Mouse (Mus musculus) heart, postnatal 0 days (tissue): ENCODE measurements around the gene Tmem251. TPM values are rescaled to one million over a fixed set of nuclear protein-coding genes. Genes with fewer than 3 reads are reported as not detected.

ENCODE experiments used
- ATAC-seq: fragments of 200-750 bp; cut with Nextera tagmentation; 2 replicates; pipeline ENCODE4 v1.8.0; 2017; ENCODE audit warnings: low read depth, moderate number of reproducible peaks, moderate library complexity; ENCODE audit not compliant: insufficient read depth
- DNase-seq: peaks from one replicate; pipeline ENCODE4 v3.0.0-alpha.2; 2016; ENCODE audit warnings: low spot score
- H3K27ac ChIP-seq: fragments of 300-500 bp; sonication (generic); 2 replicates; pipeline ENCODE4 v1.5.1; 2014; ENCODE audit warnings: low read depth, mild to moderate bottlenecking
- H3K27me3 ChIP-seq: fragments of 300-500 bp; sonication (generic); 2 replicates; pipeline ENCODE4 v1.6.1; 2014; ENCODE audit warnings: low read length, mixed read lengths; ENCODE audit not compliant: control insufficient read depth, insufficient read depth
- H3K36me3 ChIP-seq: fragments of 300-500 bp; sonication (generic); replicated peaks from 2 replicates; pipeline ENCODE4 v1.6.1; 2014; ENCODE audit warnings: low read length, mixed read lengths; ENCODE audit not compliant: control insufficient read depth, insufficient read depth
- H3K4me1 ChIP-seq: fragments of 300-500 bp; sonication (generic); 2 replicates; pipeline ENCODE4 v1.6.1; 2014; ENCODE audit warnings: antibody characterized with exemption; ENCODE audit not compliant: control insufficient read depth, insufficient read depth
- H3K4me2 ChIP-seq: fragments of 300-500 bp; sonication (generic); 2 replicates; pipeline ENCODE4 v1.6.1; 2014; ENCODE audit warnings: low read depth, mild to moderate bottlenecking, low read length, moderate library complexity
- H3K4me3 ChIP-seq: fragments of 300-500 bp; sonication (generic); 2 replicates; pipeline ENCODE4 v1.5.1; 2014; ENCODE audit warnings: low read depth, low read length
- H3K9ac ChIP-seq: fragments of 300-500 bp; sonication (generic); replicated peaks from 2 replicates; pipeline ENCODE4 v1.6.1; 2014; ENCODE audit warnings: low read depth, low read length, mixed read lengths
- H3K9me3 ChIP-seq: fragments of 300-500 bp; sonication (generic); replicated peaks from 2 replicates; pipeline ENCODE4 v1.6.1; 2016; ENCODE audit warnings: low read length; ENCODE audit not compliant: control insufficient read depth
- CTCF ChIP-seq: IDR thresholded peaks from 2 replicates; pipeline ENCODE4 v1.5.1; 2016; ENCODE audit warnings: antibody characterized with exemption, control low read depth, low read depth
- EP300 ChIP-seq: IDR thresholded peaks from 2 replicates; pipeline ENCODE4 v1.6.1; 2016; ENCODE audit warnings: antibody characterized with exemption, low read depth
- WGBS: fragments of 180-500 bp; shearing (Covaris S2); extraction: QIAGEN DNeasy Blood & Tissue Kit; methylation state at CpG from one replicate; pipeline ENCODE4 v1.1.7; 2014; 5-methylcytosine and 5-hydroxymethylcytosine counted together
- polyA plus RNA-seq: library from polyadenylated mRNA; unstranded; fragments of >200 nt; fragmentation: Nextera tagmentation; extraction: Ambion mirVana; gene quantifications from 2 replicates; pipeline ENCODE4 v1.2.1, GENCODE M21; 2015
- total RNA-seq: library from RNA; depleted of rRNA; stranded (reverse); fragments of >200 nt; gene quantifications from 2 replicates; pipeline ENCODE4 v1.2.3, GENCODE M21; 2014; ENCODE audit warnings: low replicate concordance

The Tmem251 gene
- total and polyA plus RNA-seq, 2 experiments from 2014 or later, result 2.6 to 10.0 TPM

DNA sequence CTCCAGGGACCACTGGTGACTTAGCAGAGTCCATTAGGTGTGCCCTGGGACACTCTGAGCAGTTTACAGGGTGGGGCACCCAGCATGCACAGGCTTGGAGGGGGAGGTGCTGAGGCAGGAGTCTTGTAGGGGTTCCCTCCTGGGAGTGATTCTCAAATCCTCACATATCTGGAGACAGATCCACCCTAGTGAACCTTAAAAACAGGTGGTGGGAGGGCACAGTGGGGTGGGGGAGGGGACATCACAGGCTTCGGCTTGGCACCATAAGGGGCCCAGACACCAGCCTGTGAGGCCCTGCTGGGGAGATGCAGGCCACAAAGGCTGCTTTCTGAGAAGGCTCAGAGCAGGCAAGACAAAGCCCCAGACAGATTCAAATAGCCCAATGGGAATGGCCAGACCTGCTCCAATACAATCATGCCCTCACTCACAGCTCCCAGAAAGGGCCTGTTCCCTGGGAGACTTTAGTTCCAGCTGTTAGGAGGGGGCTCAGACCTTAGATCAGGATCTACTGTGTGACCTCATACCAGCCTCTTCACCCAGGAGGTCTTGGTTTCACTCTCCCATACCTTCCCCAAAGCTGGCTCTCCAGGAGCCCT is 45.4 kb upstream of the Tmem251 start:
- H3K4me2 ChIP-seq, result no peak overlapping the region

DNA sequence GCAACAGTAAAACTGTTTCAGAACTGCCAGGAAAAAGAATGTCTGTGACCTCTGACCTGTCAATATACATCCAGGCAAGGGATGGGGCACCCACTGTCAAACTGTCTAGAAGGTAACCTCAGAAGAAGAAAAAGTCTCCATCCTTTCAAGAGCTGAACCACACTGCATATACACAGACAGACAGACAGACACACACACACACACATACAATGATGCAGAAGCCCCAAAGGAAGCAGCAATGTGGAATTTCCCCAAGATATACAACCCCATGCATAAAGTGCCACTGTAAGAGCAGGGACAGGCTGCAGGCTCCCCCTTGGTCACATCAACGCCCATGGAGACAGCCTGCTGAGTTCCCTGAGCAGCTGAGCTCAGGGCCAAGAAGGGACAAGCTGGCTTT is 44.4 kb upstream of the Tmem251 start:
- H3K9me3 ChIP-seq, result no peaks in the 10 kb centered on the region
- H3K4me3 ChIP-seq, result no peak overlapping the region
- H3K4me1 ChIP-seq, result peaks cover 24% of the 10 kb centered on the region
- no peak overlapping the region for H3K4me2 ChIP-seq
- DNase-seq (no peak), ATAC-seq (no peak)
- WGBS, result 65% methylated on average over 1 of the region's 1 CpGs
- H3K36me3 ChIP-seq, result no peaks in the 10 kb centered on the region
- H3K9ac ChIP-seq, result no peak overlapping the region
- no peaks in the 10 kb centered on the region for H3K27me3 ChIP-seq
- H3K27ac ChIP-seq, result no peak overlapping the region
- TF ChIP-seq CTCF, result no peak
- no peak for TF ChIP-seq EP300

More for the DNA sequence above, 45.4 kb upstream of the Tmem251 start:
- no peak for DNase-seq
- H3K27me3 ChIP-seq, result no peaks in the 10 kb centered on the region
- no peak overlapping the region for H3K4me3 ChIP-seq
- peaks cover 16% of the 10 kb centered on the region for H3K4me1 ChIP-seq
- no peaks in the 10 kb centered on the region for H3K36me3 ChIP-seq
- TF ChIP-seq CTCF (no peak), EP300 (no peak)
- no peak for ATAC-seq
- no peak overlapping the region for H3K27ac ChIP-seq
- H3K9ac ChIP-seq, result no peak overlapping the region
- H3K9me3 ChIP-seq, result no peaks in the 10 kb centered on the region
- 90% methylated on average over 1 of the region's 1 CpGs for WGBS

DNA sequence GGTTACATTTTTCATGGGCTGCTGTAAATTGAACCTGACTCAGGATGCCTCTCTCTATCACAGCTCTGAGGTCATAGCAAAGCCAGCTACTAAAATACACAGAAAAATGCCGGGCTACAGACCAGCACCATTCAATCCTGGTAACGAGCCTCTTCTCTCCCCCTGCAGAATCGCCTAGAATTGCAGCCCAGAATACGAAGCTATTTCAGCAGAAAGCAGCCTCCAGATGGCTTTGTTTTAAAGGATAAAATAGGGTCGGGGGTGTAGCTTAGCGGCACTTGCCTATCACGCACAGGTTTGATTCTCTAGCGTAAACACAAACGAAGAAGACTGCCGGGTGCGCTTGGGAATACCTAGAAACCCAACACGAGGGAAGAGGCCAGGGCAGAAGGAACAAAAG is 43.1 kb upstream of the Tmem251 start:
- WGBS, result 70% methylated on average over 12 of the region's 12 CpGs
- H3K9me3 ChIP-seq, result no peaks in the 10 kb centered on the region
- no peak overlapping the region for H3K27ac ChIP-seq
- H3K27me3 ChIP-seq, result no peaks in the 10 kb centered on the region
- no peak for TF ChIP-seq EP300
- TF ChIP-seq CTCF, result no peak
- ATAC-seq (no peak), DNase-seq (no peak)
- H3K9ac ChIP-seq, result no peak overlapping the region
- no peak overlapping the region for H3K4me2 ChIP-seq
- peaks cover 25% of the 10 kb centered on the region for H3K4me1 ChIP-seq
- H3K4me3 ChIP-seq, result no peak overlapping the region
- H3K36me3 ChIP-seq, result no peaks in the 10 kb centered on the region

DNA sequence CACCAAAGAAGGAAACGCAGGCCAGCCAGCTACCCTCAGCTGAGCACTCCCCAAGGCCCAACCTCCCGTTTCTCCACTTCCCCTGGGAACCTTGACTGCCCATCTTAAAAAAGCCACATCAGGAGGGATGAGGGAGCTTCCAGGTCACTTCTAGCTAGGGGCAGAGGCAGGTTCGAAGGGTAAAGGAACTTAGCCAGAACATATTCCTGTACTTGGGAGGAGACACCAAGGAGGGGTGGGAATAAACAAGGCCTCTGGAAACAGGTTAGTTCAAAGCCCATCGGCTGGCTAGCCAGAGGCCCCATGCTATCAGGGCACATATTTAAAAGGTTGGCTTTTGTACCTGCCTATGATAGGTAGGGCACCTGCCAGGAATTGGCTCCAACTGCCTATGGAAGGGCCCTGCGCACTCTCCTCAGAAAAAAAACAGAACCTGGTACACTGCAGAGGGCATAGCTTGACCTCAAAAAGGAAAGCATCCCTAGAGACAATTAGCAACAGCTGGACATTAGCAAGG is 41.8 kb upstream of the Tmem251 start:
- Histone ChIP-seq H3K36me3 (no peaks in the 10 kb centered on the region), H3K27me3 (0 out of 2 replicates have a peak, but pooled peaks cover 2% of the 10 kb centered on the region), H3K9ac (no peak overlapping the region), H3K4me2 (no peak overlapping the region), H3K27ac (no peak overlapping the region), H3K9me3 (no peaks in the 10 kb centered on the region), H3K4me1 (peaks cover 22% of the 10 kb centered on the region), H3K4me3 (no peak overlapping the region)
- DNase-seq (no peak), ATAC-seq (no peak)
- TF ChIP-seq CTCF (no peak), EP300 (no peak)
- WGBS, result 82% methylated on average over 5 of the region's 5 CpGs

DNA sequence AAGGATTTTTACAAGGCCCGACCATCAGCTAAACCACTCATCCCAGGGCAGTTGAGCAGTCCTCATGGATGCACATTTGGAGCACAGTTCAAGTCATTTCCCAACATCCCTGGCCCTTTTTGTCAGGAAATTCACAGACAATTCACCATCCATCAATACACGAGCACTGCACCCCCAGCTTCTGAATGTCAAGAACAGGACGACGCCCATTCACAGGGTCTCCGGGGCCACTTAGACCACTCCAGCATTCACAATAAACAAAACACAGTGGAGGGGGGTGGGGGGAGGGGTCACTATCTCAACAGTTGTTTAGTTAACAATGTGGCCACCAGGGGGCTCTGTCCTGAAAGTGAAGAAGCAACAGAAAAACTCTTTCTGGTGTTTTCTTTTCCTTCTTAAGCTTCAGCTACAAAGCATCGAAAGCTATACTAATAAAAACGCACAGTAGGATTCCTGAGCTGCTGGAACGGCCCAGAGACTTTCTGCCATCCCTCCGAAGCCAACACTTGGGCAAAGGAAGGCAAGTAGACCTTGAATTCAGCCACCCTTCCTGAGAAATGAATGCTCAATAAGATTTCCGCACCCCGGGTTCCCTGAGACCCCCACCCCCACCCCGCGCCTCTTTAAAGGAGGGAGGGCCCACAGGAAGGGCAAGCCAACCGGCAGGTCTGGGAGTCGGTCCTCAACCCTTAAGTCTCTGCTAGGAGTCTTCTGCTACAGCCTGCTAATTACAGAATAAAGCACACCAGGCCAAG is 41.0 kb upstream of the Tmem251 start:
- peak; percentile 65 for TF ChIP-seq CTCF
- TF ChIP-seq EP300, result no peak
- peak overlapping the region; percentile 85 for H3K4me3 ChIP-seq
- H3K36me3 ChIP-seq, result no peaks in the 10 kb centered on the region
- WGBS, result 8% methylated on average over 15 of the region's 15 CpGs
- no peak for ATAC-seq
- H3K4me2 ChIP-seq, result peak overlapping the region; percentile 98
- peaks cover 22% of the 10 kb centered on the region for H3K4me1 ChIP-seq
- H3K27ac ChIP-seq, result peak overlapping the region; percentile 54; the same call in 1 of the 2 replicates
- peak overlapping the region; percentile 16; the same call in 1 of the 2 replicates for H3K9ac ChIP-seq
- peak; percentile 81 for DNase-seq
- H3K9me3 ChIP-seq, result no peaks in the 10 kb centered on the region
- H3K27me3 ChIP-seq, result 0 out of 2 replicates have a peak, but pooled peaks cover 8% of the 10 kb centered on the region
